Mouse (Mus musculus): ENCODE data around the gene Slx4ip. TPM values are rescaled to one million over a fixed set of nuclear protein-coding genes. Genes with fewer than 3 reads are reported as not detected.

Gene Slx4ip
- polyA plus RNA-seq, 1 experiment from 2014 or later: 4.8 TPM

DNA sequence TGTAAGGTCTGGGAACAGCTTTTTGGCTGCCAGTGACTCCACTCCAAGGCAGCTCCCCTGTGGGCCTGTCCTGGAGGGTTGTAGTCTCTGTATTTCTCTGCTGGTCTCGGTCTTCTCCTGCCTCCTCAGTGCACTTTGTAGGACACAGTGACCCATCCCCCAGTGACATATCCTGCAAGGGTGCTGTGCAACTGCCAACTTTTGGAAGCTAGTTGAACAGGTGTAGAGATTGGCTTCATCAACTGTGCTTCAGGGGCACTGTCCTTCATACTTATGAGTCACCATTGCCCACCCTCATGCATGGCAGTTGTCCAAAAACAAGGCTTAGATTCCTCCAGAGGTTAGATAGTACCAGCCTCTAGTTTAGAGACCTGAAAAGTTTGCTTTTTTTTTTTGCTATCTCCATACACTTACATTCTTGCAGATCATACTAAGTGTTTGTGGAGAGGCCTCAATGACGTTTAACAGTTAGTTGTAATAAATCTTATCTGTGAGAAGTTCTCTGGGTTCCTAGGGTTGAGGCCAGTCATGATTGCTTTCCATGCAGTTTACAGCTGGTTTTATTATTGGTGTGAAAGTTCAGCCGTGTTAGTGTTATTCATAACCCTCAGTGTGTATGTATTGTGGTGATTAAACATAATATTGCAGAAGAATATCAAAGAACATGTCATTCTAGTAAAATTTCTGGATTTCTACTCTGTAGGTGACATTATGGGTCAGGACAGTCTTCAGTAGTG is 29.4 kb downstream of the Slx4ip start:
- no peak overlapping the region for H3K27ac ChIP-seq (replicated peaks in 1 of 2; ENCODE audit: control insufficient read depth in 1 of 2, insufficient read depth in 1 of 2, low read depth in 2 of 2, low read length in 2 of 2)
- peaks cover 3 to 13% of the 10 kb centered on the region in 2 experiments for H3K4me1 ChIP-seq (ENCODE audit: control insufficient read depth in 2 of 2, insufficient read depth in 2 of 2, low read length in 2 of 2)
- no peaks in the 10 kb centered on the region for H3K9me3 ChIP-seq (ENCODE audit: control insufficient read depth, low read length)
- no peaks in the 10 kb centered on the region for H3K36me3 ChIP-seq (ENCODE audit: control insufficient read depth, insufficient read depth, low read length)
- H3K4me3 ChIP-seq (ENCODE audit: control insufficient read depth in 1 of 2, insufficient read depth in 1 of 2, low read depth in 1 of 2, low read length in 2 of 2): no peak overlapping the region
- H3K4me2 ChIP-seq (ENCODE audit: low read length): no peak overlapping the region
- no peak for ATAC-seq (ENCODE audit: insufficient number of reproducible peaks, insufficient read depth, low FRiP score, low read depth)
- H3K27me3 ChIP-seq (ENCODE audit: control insufficient read depth, insufficient read depth, low read length): no peaks in the 10 kb centered on the region
- no peak overlapping the region for H3K9ac ChIP-seq (ENCODE audit: low read length)
- WGBS: 61% methylated on average over 3 of the region's 3 CpGs

DNA sequence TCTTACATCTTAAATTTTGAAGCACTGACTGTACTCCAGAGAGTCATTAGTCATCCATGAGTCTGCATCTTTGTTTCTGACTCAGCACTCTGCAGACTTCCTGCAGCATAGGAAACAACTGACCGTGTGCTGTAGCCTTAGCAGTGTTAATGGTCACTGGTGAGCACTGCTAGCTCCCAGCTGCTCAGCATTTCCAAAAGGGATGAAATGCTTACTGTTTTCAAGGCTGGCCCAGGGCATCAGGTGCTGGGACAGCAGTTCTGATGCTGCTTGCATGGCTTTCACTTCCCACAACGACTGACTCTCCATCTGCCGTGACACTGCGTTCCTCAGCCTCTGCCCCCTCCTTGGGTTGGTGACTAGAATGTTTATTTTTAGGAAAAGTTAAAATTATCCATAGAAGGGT is 30.0 kb downstream of the Slx4ip start:
- H3K4me2 ChIP-seq (ENCODE audit: low read length): no peak overlapping the region
- no peaks in the 10 kb centered on the region for H3K36me3 ChIP-seq (ENCODE audit: control insufficient read depth, insufficient read depth, low read length)
- ATAC-seq (ENCODE audit: insufficient number of reproducible peaks, insufficient read depth, low FRiP score, low read depth): no peak
- no peak overlapping the region for H3K27ac ChIP-seq (replicated peaks in 1 of 2; ENCODE audit: control insufficient read depth in 1 of 2, insufficient read depth in 1 of 2, low read depth in 2 of 2, low read length in 2 of 2)
- H3K4me1 ChIP-seq (ENCODE audit: control insufficient read depth in 2 of 2, insufficient read depth in 2 of 2, low read length in 2 of 2): peaks cover 3 to 13% of the 10 kb centered on the region in 2 experiments
- no peaks in the 10 kb centered on the region for H3K27me3 ChIP-seq (ENCODE audit: control insufficient read depth, insufficient read depth, low read length)
- no peak overlapping the region for H3K9ac ChIP-seq (ENCODE audit: low read length)
- H3K4me3 ChIP-seq (ENCODE audit: control insufficient read depth in 1 of 2, insufficient read depth in 1 of 2, low read depth in 1 of 2, low read length in 2 of 2): no peak overlapping the region
- WGBS: 38% methylated on average over 4 of the region's 4 CpGs
- no peaks in the 10 kb centered on the region for H3K9me3 ChIP-seq (ENCODE audit: control insufficient read depth, low read length)

DNA sequence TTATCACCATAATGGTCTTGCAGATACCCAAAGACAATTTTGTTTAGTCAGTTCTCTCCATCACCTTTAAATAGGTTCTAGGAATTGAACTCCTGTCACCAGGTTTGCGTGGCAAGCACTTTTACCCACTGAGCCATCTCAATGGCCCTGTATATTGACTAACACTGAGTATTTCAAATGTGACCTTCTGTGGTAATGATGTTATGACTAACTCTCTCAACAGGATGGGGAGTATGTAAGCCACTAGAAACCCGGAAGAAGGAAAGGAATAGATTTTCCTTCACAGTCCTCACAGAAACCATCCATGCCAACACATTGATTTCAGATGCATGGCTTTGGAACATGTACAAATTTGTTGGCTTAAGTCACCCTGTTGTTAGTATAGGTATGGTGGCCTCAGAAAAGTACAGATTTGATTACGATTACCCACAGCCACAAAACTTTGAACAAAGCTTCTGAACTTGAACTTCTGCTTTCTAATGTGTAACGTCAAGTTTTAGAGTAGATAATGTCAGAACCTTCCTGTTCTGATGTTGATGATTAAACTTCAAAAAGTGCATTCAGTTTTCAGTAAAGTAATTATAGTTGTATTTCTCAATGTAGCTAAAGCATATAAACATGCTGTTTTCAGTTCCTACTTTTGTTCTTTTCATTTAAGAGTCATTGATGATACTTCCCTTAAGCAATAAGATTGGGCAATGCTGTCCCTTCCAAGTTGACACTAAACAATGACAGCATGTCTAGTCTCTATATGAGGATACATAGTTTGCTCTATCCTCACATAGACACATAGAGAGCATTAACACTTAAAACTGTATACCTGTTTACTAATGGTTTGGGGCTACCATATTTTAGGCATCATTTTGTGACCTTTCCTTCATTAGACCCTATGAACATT is 45.6 kb downstream of the Slx4ip start:
- no peak overlapping the region for H3K9ac ChIP-seq (ENCODE audit: low read length)
- no peak for ATAC-seq (ENCODE audit: insufficient number of reproducible peaks, insufficient read depth, low FRiP score, low read depth)
- no peak overlapping the region for H3K4me3 ChIP-seq (ENCODE audit: control insufficient read depth in 1 of 2, insufficient read depth in 1 of 2, low read depth in 1 of 2, low read length in 2 of 2)
- WGBS: 88% methylated on average over 4 of the region's 4 CpGs
- H3K4me2 ChIP-seq (ENCODE audit: low read length): no peak overlapping the region
- H3K4me1 ChIP-seq (ENCODE audit: control insufficient read depth in 2 of 2, insufficient read depth in 2 of 2, low read length in 2 of 2): no peaks in the 10 kb centered on the region
- H3K27ac ChIP-seq (replicated peaks in 1 of 2; ENCODE audit: control insufficient read depth in 1 of 2, insufficient read depth in 1 of 2, low read depth in 2 of 2, low read length in 2 of 2): no peak overlapping the region
- H3K27me3 ChIP-seq (ENCODE audit: control insufficient read depth, insufficient read depth, low read length): no peaks in the 10 kb centered on the region
- H3K9me3 ChIP-seq (ENCODE audit: control insufficient read depth, low read length): no peaks in the 10 kb centered on the region
- H3K36me3 ChIP-seq (ENCODE audit: control insufficient read depth, insufficient read depth, low read length): no peaks in the 10 kb centered on the region

DNA sequence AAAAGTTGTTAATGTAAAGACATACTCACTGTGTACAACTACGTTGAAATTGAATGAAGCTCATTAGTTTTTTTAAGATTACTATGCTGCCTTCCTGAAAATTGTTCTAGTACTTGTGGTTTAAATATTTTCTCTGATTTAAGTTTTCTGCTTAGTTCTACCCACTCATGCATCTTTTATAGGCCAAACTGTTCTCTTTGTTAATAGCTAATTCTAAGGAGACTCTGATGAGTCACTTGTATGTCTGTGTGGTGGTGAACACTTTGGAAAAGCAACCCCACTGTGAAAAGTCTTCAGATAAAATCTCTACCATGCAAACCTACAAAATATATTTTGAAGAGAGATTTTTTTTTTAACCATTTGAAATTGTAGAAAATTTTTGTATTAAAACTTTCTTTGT is 47.2 kb downstream of the Slx4ip start:
- Histone ChIP-seq H3K4me1 (ENCODE audit: control insufficient read depth in 2 of 2, insufficient read depth in 2 of 2, low read length in 2 of 2) (no peaks in the 10 kb centered on the region), H3K27me3 (ENCODE audit: control insufficient read depth, insufficient read depth, low read length) (no peaks in the 10 kb centered on the region), H3K9ac (ENCODE audit: low read length) (no peak overlapping the region), H3K27ac (replicated peaks in 1 of 2; ENCODE audit: control insufficient read depth in 1 of 2, insufficient read depth in 1 of 2, low read depth in 2 of 2, low read length in 2 of 2) (no peak overlapping the region), H3K4me2 (ENCODE audit: low read length) (no peak overlapping the region), H3K36me3 (ENCODE audit: control insufficient read depth, insufficient read depth, low read length) (no peaks in the 10 kb centered on the region), H3K4me3 (ENCODE audit: control insufficient read depth in 1 of 2, insufficient read depth in 1 of 2, low read depth in 1 of 2, low read length in 2 of 2) (no peak overlapping the region), H3K9me3 (ENCODE audit: control insufficient read depth, low read length) (no peaks in the 10 kb centered on the region)
- ATAC-seq (ENCODE audit: insufficient number of reproducible peaks, insufficient read depth, low FRiP score, low read depth): no peak
- 89% methylated on average over 1 of the region's 1 CpGs for WGBS

DNA sequence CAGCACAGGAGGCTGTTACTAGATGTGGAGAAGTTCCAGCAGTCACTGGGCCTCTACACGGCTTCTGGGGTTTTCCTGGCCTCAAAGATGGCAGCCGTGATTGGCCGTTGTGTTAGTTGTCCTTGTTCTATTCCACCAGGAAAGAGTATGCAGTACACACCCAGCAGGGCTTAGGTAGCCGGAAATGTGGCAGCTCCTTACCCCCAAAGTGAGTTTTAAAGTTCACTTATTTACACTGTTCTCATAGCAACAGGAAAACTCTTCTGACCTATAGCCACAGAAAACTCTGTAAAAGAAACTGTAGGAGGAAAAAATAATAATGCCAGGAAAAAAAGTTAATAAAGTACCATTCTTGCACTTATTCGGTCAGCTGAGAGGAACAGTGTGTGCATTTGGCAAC is 55.3 kb downstream of the Slx4ip start:
- H3K4me3 ChIP-seq (ENCODE audit: control insufficient read depth in 1 of 2, insufficient read depth in 1 of 2, low read depth in 1 of 2, low read length in 2 of 2): no peak overlapping the region
- no peak overlapping the region for H3K4me2 ChIP-seq (ENCODE audit: low read length)
- H3K36me3 ChIP-seq (ENCODE audit: control insufficient read depth, insufficient read depth, low read length): no peaks in the 10 kb centered on the region
- no peaks in the 10 kb centered on the region for H3K9me3 ChIP-seq (ENCODE audit: control insufficient read depth, low read length)
- H3K9ac ChIP-seq (ENCODE audit: low read length): no peak overlapping the region
- H3K4me1 ChIP-seq (ENCODE audit: control insufficient read depth in 2 of 2, insufficient read depth in 2 of 2, low read length in 2 of 2): peaks cover 5 to 26% of the 10 kb centered on the region in 2 experiments
- no peak overlapping the region for H3K27ac ChIP-seq (replicated peaks in 1 of 2; ENCODE audit: control insufficient read depth in 1 of 2, insufficient read depth in 1 of 2, low read depth in 2 of 2, low read length in 2 of 2)
- no peak for ATAC-seq (ENCODE audit: insufficient number of reproducible peaks, insufficient read depth, low FRiP score, low read depth)
- WGBS: 72% methylated on average over 5 of the region's 5 CpGs
- H3K27me3 ChIP-seq (ENCODE audit: control insufficient read depth, insufficient read depth, low read length): no peaks in the 10 kb centered on the region

DNA sequence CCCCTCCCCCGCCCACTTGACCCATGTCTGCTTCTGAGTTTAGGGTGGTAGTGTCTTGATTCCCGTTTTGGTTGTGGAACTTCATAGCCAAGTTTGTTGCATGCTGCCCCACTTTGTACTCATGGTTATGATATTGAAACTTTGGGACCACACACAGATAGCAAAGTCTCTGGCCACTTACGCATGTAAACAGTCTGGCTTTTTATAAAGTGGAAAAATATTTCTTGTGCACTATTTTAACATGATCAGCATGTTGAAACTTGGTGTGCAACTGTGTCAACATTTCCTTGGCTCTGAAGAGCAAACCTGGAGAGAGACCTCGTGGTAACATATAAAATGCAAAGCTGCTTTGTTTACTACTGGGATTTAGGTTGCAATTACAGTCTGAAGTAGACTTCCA is 56.5 kb downstream of the Slx4ip start:
- H3K4me3 ChIP-seq (ENCODE audit: control insufficient read depth in 1 of 2, insufficient read depth in 1 of 2, low read depth in 1 of 2, low read length in 2 of 2): no peak overlapping the region
- H3K9ac ChIP-seq (ENCODE audit: low read length): no peak overlapping the region
- no peaks in the 10 kb centered on the region for H3K9me3 ChIP-seq (ENCODE audit: control insufficient read depth, low read length)
- no peaks in the 10 kb centered on the region for H3K36me3 ChIP-seq (ENCODE audit: control insufficient read depth, insufficient read depth, low read length)
- WGBS: 61% methylated on average over 4 of the region's 4 CpGs
- no peak overlapping the region for H3K27ac ChIP-seq (replicated peaks in 1 of 2; ENCODE audit: control insufficient read depth in 1 of 2, insufficient read depth in 1 of 2, low read depth in 2 of 2, low read length in 2 of 2)
- no peaks in the 10 kb centered on the region for H3K27me3 ChIP-seq (ENCODE audit: control insufficient read depth, insufficient read depth, low read length)
- peaks cover 7 to 26% of the 10 kb centered on the region in 2 experiments for H3K4me1 ChIP-seq (ENCODE audit: control insufficient read depth in 2 of 2, insufficient read depth in 2 of 2, low read length in 2 of 2)
- H3K4me2 ChIP-seq (ENCODE audit: low read length): no peak overlapping the region
- ATAC-seq (ENCODE audit: insufficient number of reproducible peaks, insufficient read depth, low FRiP score, low read depth): no peak

DNA sequence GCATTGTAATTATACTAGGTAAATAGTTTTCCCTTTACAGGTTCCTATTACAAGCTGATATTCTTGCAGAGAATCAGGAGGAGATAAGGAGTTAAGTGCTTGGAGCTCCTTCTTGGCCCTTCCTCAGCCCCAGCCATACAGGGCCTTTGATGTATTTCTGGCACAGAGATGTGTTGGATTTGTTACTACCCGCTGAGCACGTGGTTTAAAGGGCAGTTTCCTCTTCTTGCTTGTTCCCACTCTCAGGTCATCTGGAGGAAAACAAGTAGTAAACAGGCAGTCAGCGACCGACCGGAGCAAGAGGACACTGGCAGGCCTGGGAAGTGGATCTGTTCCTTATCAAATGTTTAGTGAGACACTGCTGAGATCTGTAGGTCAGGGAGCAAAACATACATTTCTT is 56.9 kb downstream of the Slx4ip start:
- H3K27ac ChIP-seq (replicated peaks in 1 of 2; ENCODE audit: control insufficient read depth in 1 of 2, insufficient read depth in 1 of 2, low read depth in 2 of 2, low read length in 2 of 2): no peak overlapping the region
- peaks cover 7 to 26% of the 10 kb centered on the region in 2 experiments for H3K4me1 ChIP-seq (ENCODE audit: control insufficient read depth in 2 of 2, insufficient read depth in 2 of 2, low read length in 2 of 2)
- no peaks in the 10 kb centered on the region for H3K9me3 ChIP-seq (ENCODE audit: control insufficient read depth, low read length)
- no peaks in the 10 kb centered on the region for H3K36me3 ChIP-seq (ENCODE audit: control insufficient read depth, insufficient read depth, low read length)
- ATAC-seq (ENCODE audit: insufficient number of reproducible peaks, insufficient read depth, low FRiP score, low read depth): no peak; the same call in 1 of the 2 replicates
- no peak overlapping the region for H3K9ac ChIP-seq (ENCODE audit: low read length)
- no peak overlapping the region for H3K4me2 ChIP-seq (ENCODE audit: low read length)
- WGBS: 5% methylated on average over 5 of the region's 5 CpGs
- no peak overlapping the region for H3K4me3 ChIP-seq (ENCODE audit: control insufficient read depth in 1 of 2, insufficient read depth in 1 of 2, low read depth in 1 of 2, low read length in 2 of 2)
- H3K27me3 ChIP-seq (ENCODE audit: control insufficient read depth, insufficient read depth, low read length): no peaks in the 10 kb centered on the region
